In genomic region chr2:31469480-31469879, GRCm38 (mm10) we compare ENCODE assay signal across 8 mouse cellular contexts. TPM values are rescaled to one million over a fixed set of nuclear protein-coding genes. Genes with fewer than 3 reads are reported as not detected.
DNase-seq lines count a peak whose midpoint lies in the region; ATAC-seq and TF ChIP-seq lines count a peak whose summit lies in the region.

No protein-coding gene starts in this region.

- H3K9ac ChIP-seq in lung, embryonic 15.5 days, result 0 out of 2 replicates have a peak overlapping the region, but pooled peaks have one; percentile 11
- peak overlapping the region; percentile 55 for H3K9ac ChIP-seq in forebrain, embryonic 13.5 days

- TF ChIP-seq CTCF in small intestine, adult 2 months (IDR thresholded peaks at IDR 0.05; ENCODE audit: extremely low read depth, insufficient read length, insufficient replicate concordance, low read depth, low read length), result no peak

- ATAC-seq in lung, embryonic 15.5 days (ENCODE audit: borderline replicate concordance, extremely low read depth, low FRiP score, low TSS enrichment), result no peak
- ATAC-seq in forebrain, embryonic 13.5 days, result no peak

- H3K27ac ChIP-seq in lung, embryonic 15.5 days, result peak overlapping the region; percentile 2; the same call in 1 of the 2 replicates
- no peak overlapping the region for H3K27ac ChIP-seq in forebrain, embryonic 13.5 days
- H3K27ac ChIP-seq in limb, embryonic 10.5 days, result peak overlapping the region; percentile 36; the same call in 1 of the 2 replicates
- H3K27ac ChIP-seq in small intestine, adult 2 months (ENCODE audit: insufficient read depth, low read depth, low read length), result no peak overlapping the region

- DNase-seq in lung, postnatal 4 days, result no peak
- DNase-seq in limb, embryonic 10.5 days (ENCODE audit: low spot score), result no peak
- DNase-seq in embryo, embryonic 10.5 days (ENCODE audit: low spot score), result no peak
- DNase-seq in natural killer cell, adult 2 months (ENCODE audit: low spot score in 2 of 2), result no peak
- DNase-seq in retina, postnatal 1 day, result no peak

- peak overlapping the region; percentile 92 for H3K4me2 ChIP-seq in lung, embryonic 15.5 days
- H3K4me2 ChIP-seq in forebrain, embryonic 13.5 days, result peak overlapping the region; percentile 83

- 25% methylated on average over 7 of the region's 7 CpGs for WGBS in lung, embryonic 15.5 days
- 27% methylated on average over 7 of the region's 7 CpGs for WGBS in forebrain, embryonic 13.5 days
- WGBS in limb, embryonic 10.5 days, result 25% methylated on average over 7 of the region's 7 CpGs
- WGBS in small intestine, adult 2 months, result 39% methylated on average over 7 of the region's 7 CpGs

- peaks cover 44% of the 10 kb centered on the region for H3K27me3 ChIP-seq in lung, embryonic 15.5 days
- peaks cover 57% of the 10 kb centered on the region for H3K27me3 ChIP-seq in forebrain, embryonic 13.5 days
- peaks cover 47% of the 10 kb centered on the region for H3K27me3 ChIP-seq in limb, embryonic 10.5 days (ENCODE audit: low read depth, poor library complexity, severe bottlenecking)
- peaks cover 5% of the 10 kb centered on the region; the same call in 1 of the 2 replicates for H3K27me3 ChIP-seq in small intestine, adult 2 months (ENCODE audit: control insufficient read depth, insufficient read depth, low read length)

- no peaks in the 10 kb centered on the region for H3K36me3 ChIP-seq in lung, embryonic 15.5 days
- H3K36me3 ChIP-seq in forebrain, embryonic 13.5 days (ENCODE audit: poor library complexity, severe bottlenecking), result no peaks in the 10 kb centered on the region
- no peaks in the 10 kb centered on the region for H3K36me3 ChIP-seq in limb, embryonic 10.5 days
- no peaks in the 10 kb centered on the region for H3K36me3 ChIP-seq in small intestine, adult 2 months (ENCODE audit: control insufficient read depth, insufficient read depth, low read length)

- peaks cover 18% of the 10 kb centered on the region for H3K4me1 ChIP-seq in lung, embryonic 15.5 days
- H3K4me1 ChIP-seq in forebrain, embryonic 13.5 days, result peaks cover 15% of the 10 kb centered on the region
- peaks cover 30% of the 10 kb centered on the region for H3K4me1 ChIP-seq in limb, embryonic 10.5 days
- H3K4me1 ChIP-seq in small intestine, adult 2 months (ENCODE audit: control insufficient read depth, insufficient read depth, insufficient read length, low read length), result peaks cover 8% of the 10 kb centered on the region; the same call in 1 of the 2 replicates

- H3K4me3 ChIP-seq in lung, embryonic 15.5 days, result peak overlapping the region; percentile 48
- peak overlapping the region; percentile 41 for H3K4me3 ChIP-seq in forebrain, embryonic 13.5 days
- peak overlapping the region; percentile 56 for H3K4me3 ChIP-seq in limb, embryonic 10.5 days
- H3K4me3 ChIP-seq in small intestine, adult 2 months (ENCODE audit: low read depth, low read length), result peak overlapping the region; percentile 56

- no peak for TF ChIP-seq POLR2A in small intestine, adult 2 months (IDR thresholded peaks at IDR 0.05; ENCODE audit: low read depth, low read length)

- H3K9me3 ChIP-seq in lung, embryonic 15.5 days, result no peaks in the 10 kb centered on the region
- H3K9me3 ChIP-seq in forebrain, embryonic 13.5 days (replicated peaks), result peaks cover 4% of the 10 kb centered on the region
- H3K9me3 ChIP-seq in limb, embryonic 10.5 days (replicated peaks), result no peaks in the 10 kb centered on the region

RNA-seq across cellular contexts. Expression of gene Ass1, which starts 0.5 kb away (rescaled TPM):
- 30.3 and 37.2 TPM in 2 replicates for polyA plus RNA-seq in lung, embryonic 15.5 days (2015; fragmentation: Nextera tagmentation; extraction: Ambion mirVana)
- polyA plus RNA-seq in forebrain, embryonic 13.5 days (2015; fragmentation: Nextera tagmentation; extraction: Ambion mirVana), result 5.6 and 5.9 TPM in 2 replicates
- polyA plus RNA-seq in limb, embryonic 10.5 days (2016; fragmentation: Nextera tagmentation; extraction: Ambion mirVana), result 6.1 and 6.8 TPM in 2 replicates
- polyA plus RNA-seq in small intestine, adult 2 months (2012; rRNA removed), result 4.3 and 5.2 TPM in 2 replicates

Comparison
In these comparisons a context has a peak if more than half of its experiments do, and no peak if none do; other contexts are left out.
1. H3K27ac ChIP-seq: peak in lung, embryonic 15.5 days (single experiment) and limb, embryonic 10.5 days (single experiment); none in forebrain, embryonic 13.5 days (single experiment) and small intestine, adult 2 months (single experiment).
2. Peak in every context shown above with its lines, with median percentiles within 50 percentile points of each other: H3K4me3 ChIP-seq.